Mouse (Mus musculus) liver, adult 2 months (tissue): ENCODE results near the gene Rtp4. TPM values are rescaled to one million over a fixed set of nuclear protein-coding genes. Genes with fewer than 3 reads are reported as not detected.

Experiments used
- DNase-seq: peaks from one replicate; pipeline ENCODE4 v3.0.0-alpha.2; 2011; ENCODE audit warnings: low read depth, low spot score; ENCODE audit errors: extremely low read depth
- H3K27ac ChIP-seq: fragments of 200-500 bp; replicated peaks from 2 replicates; pipeline ENCODE4 v1.5.1; 2012; ENCODE audit warnings: low read depth, mild to moderate bottlenecking, control low read depth, inconsistent platforms, low read length; ENCODE audit not compliant: insufficient read depth
- H3K27me3 ChIP-seq: fragments of 200-500 bp; 2 replicates; pipeline ENCODE4 v1.6.1; 2012; ENCODE audit warnings: mild to moderate bottlenecking, moderate library complexity, low read length, inconsistent platforms; ENCODE audit not compliant: control insufficient read depth, insufficient read depth
- H3K36me3 ChIP-seq: fragments of 200-500 bp; 2 replicates; pipeline ENCODE4 v1.6.1; 2012; ENCODE audit warnings: low read length, inconsistent platforms; ENCODE audit not compliant: control insufficient read depth, insufficient read depth
- H3K4me1 ChIP-seq: fragments of 200-500 bp; 2 replicates; pipeline ENCODE4 v1.6.1; 2011; ENCODE audit warnings: low read length; ENCODE audit not compliant: control insufficient read depth, insufficient read depth
- H3K4me3 ChIP-seq: fragments of 200-500 bp; 2 replicates; pipeline ENCODE4 v1.5.1; 2011; ENCODE audit warnings: low read depth, mild to moderate bottlenecking, control low read depth, low read length, moderate library complexity; ENCODE audit not compliant: insufficient read depth
- H3K79me2 ChIP-seq: fragments of 200-500 bp; 2 replicates; pipeline ENCODE4 v1.6.1; 2012; ENCODE audit warnings: inconsistent platforms, mild to moderate bottlenecking, low read length, moderate library complexity; ENCODE audit not compliant: control insufficient read depth, insufficient read depth
- H3K9ac ChIP-seq: fragments of 200-500 bp; 2 replicates; pipeline ENCODE4 v1.6.1; 2012; ENCODE audit warnings: low read depth, mild to moderate bottlenecking, control low read depth, inconsistent platforms, low read length
- CTCF ChIP-seq: fragments of 200-500 bp; IDR thresholded peaks from 2 replicates; pipeline ENCODE4 v1.5.1; 2011; ENCODE audit warnings: low read depth, low read length, control low read depth
- POLR2A ChIP-seq: fragments of 200-500 bp; IDR thresholded peaks from 2 replicates; pipeline ENCODE4 v1.6.1; 2011; ENCODE audit warnings: low read length, control low read depth; ENCODE audit not compliant: insufficient read depth; ENCODE audit errors: extremely low read depth
- WGBS: fragments of 180-500 bp; shearing (Covaris S2); methylation state at CpG from one replicate; pipeline ENCODE4 v1.1.7; 2018; 5-methylcytosine and 5-hydroxymethylcytosine counted together
- polyA plus RNA-seq: library from polyadenylated mRNA; depleted of rRNA; stranded (reverse); fragments of >200 nt; gene quantifications from 2 replicates; pipeline ENCODE4 v1.2.3, GENCODE M21; 2012
- total RNA-seq: library from RNA; depleted of rRNA; stranded (reverse); fragments of >200 nt; gene quantifications from 2 replicates; pipeline ENCODE4 v1.2.3, GENCODE M21; 2014

Rtp4 gene
- total and polyA plus RNA-seq, 2 experiments, result 16.9 to 25.2 TPM

DNA sequence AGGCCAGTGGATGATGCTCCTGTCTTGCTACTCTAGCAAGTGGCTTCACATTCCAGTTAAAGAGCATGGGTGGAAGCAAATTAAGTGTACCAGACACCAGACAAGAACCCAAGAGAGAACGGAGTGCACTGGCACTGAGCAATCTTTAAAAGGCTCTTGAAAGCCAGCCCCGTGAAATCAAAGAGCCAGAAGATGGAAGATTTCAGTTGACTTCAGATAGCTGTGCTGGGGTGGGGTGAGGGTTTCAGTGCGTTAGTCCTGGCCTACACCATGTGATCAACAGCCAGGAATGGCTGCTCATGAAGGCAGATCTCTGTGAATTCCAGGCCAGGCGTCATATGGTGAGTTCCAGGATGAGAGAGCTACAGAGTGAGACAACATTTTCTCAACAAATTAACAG is 16.7 kb upstream of the Rtp4 start:
- H3K4me1 ChIP-seq, result peaks cover 60% of the 10 kb centered on the region
- 87% methylated on average over 4 of the region's 4 CpGs for WGBS
- peaks cover 15% of the 10 kb centered on the region for H3K36me3 ChIP-seq
- H3K27ac ChIP-seq, result peak overlapping the region; percentile 11; the same call in 1 of the 2 replicates
- no peak overlapping the region for H3K4me3 ChIP-seq
- TF ChIP-seq POLR2A, result no peak
- TF ChIP-seq CTCF, result no peak
- H3K9ac ChIP-seq, result no peak overlapping the region
- H3K27me3 ChIP-seq, result no peaks in the 10 kb centered on the region
- H3K79me2 ChIP-seq, result peaks cover 19% of the 10 kb centered on the region; the same call in 1 of the 2 replicates
- DNase-seq, result no peak

DNA sequence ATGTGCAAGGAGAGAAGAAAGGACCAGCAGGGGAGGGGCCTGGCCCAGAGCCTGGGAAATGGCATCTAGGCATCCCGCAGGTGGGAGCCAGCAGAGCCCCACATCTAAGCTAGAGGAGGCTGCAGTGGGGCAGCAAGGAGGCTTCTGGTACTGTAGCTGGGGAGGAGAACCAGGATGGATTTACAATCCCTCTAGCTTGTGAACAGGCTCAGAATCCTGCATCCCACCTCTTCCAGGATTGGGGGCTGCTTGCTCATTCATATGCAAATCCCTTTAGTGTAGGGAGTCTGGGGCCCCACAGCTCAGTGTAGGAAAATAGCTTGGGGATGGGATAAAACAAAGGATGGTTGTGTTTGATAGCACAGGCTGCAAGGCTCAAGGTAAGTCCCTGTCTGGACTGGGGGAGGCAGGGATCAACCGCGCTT is 15.8 kb upstream of the Rtp4 start:
- Histone ChIP-seq H3K79me2 (peaks cover 19% of the 10 kb centered on the region; the same call in 1 of the 2 replicates), H3K27me3 (no peaks in the 10 kb centered on the region), H3K4me1 (peaks cover 51% of the 10 kb centered on the region), H3K9ac (no peak overlapping the region), H3K36me3 (peaks cover 24% of the 10 kb centered on the region), H3K4me3 (no peak overlapping the region), H3K27ac (peak overlapping the region; percentile 23; the same call in 1 of the 2 replicates)
- TF ChIP-seq POLR2A (no peak), CTCF (no peak)
- 93% methylated on average over 3 of the region's 3 CpGs for WGBS
- DNase-seq, result no peak

DNA sequence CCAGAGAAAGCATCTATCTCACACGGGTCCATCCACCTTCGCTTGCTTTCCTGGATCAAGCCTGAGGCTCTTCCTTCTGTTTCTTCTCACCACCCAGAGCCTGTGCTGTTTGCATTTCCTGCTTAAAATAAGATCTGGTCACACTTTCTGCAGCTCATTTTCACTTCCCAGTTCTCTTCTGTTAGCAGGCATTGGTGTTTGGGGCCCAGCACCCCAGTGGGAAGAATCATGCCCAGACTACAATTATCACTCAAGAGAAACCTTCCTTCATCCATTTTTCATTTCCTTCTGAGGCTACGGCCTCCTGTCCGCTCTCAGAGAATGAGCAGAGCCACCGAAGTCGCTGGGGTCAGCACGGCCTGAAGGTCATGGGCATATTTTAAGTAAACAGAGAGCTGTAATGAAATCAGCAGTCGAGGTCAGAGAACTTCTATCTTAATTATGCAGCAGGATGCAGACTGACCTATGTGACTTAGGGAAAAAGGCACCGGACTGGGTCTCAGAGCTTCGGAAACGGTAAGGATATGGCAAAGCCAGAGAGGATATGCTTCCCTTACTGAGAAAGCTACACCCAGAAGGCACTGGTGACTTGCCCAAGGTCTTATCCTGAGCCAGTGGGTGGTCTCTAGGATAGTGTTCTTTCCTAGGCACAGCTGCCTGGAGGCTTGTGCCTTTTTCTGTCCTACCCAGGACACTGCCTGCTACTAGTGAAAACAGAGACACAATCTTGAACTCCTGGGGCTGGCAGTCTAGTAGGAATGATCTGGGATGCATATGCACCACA is 14.0 kb upstream of the Rtp4 start:
- TF ChIP-seq POLR2A (no peak), CTCF (no peak)
- 16% methylated on average over 11 of the region's 11 CpGs for WGBS
- 0 out of 2 replicates have a peak overlapping the region, but pooled peaks have one; percentile 5 for H3K9ac ChIP-seq
- H3K27me3 ChIP-seq, result no peaks in the 10 kb centered on the region
- H3K4me3 ChIP-seq, result no peak overlapping the region
- DNase-seq, result peak; percentile 71
- peaks cover 45% of the 10 kb centered on the region for H3K4me1 ChIP-seq
- H3K79me2 ChIP-seq, result peaks cover 24% of the 10 kb centered on the region; the same call in 1 of the 2 replicates
- peaks cover 34% of the 10 kb centered on the region for H3K36me3 ChIP-seq
- peak overlapping the region; percentile 77 for H3K27ac ChIP-seq

DNA sequence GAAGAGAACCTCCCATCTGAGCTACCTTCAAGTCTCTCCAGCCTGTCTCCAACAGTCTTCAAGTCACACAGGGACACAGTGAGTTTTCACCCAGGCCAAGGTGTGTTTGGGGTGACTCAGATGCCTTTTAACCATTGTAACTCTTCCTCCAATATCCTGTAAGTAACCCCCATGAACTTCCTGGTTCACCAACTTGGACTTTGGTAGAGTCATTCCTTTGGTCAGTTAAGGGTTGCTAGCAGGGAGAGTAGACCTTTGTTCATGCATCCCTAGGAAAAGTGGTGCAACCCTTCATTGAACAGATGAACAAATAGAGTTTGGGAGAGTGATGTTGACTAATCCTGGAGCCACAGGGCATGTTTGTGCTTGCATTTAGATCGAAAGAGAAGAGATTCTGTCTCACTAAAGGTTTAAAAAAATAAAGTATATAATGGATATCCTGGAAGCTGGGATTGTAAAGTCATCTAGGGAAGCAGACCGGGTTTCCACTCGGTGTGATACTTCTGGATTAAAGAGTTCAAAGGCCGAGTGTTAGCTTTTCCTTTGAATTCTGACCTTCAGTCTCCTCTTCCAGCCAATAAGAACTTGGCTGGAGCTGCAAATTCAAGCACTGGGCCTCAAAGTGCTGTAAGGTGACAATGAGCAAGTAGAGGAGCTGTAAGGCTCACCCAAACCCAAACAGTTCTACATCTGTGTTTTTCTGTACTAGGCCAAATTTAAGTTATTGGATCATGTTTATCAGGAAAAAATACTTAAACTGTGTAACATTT is 8.7 kb upstream of the Rtp4 start:
- whole genome bisulfite sequencing, result 15% methylated on average over 4 of the region's 4 CpGs
- Histone ChIP-seq H3K4me3 (no peak overlapping the region), H3K9ac (no peak overlapping the region), H3K4me1 (peaks cover 50% of the 10 kb centered on the region), H3K36me3 (peaks cover 38% of the 10 kb centered on the region), H3K27ac (peak overlapping the region; percentile 95), H3K79me2 (peaks cover 30% of the 10 kb centered on the region; the same call in 1 of the 2 replicates), H3K27me3 (no peaks in the 10 kb centered on the region)
- no peak for TF ChIP-seq CTCF
- no peak for TF ChIP-seq POLR2A
- DNase-seq, result peak; percentile 99

DNA sequence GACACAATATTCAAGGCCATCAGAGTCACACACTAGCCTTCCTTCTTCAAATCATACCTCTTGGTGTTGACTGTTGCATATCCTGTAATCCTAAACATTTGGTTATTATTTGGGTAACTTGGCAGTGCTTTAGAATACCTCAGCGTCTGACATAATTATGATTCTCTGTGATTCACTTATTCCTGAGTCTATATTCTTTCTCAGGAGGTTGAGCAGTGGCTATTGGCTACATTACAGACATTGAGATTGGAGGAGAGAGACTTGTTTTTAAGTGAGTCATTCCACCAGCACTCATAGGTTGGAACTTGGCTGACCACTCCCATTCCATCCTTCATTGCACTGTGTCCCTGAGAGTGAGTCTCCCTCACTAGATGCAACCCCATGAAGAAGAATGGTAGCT is 6.7 kb upstream of the Rtp4 start:
- Histone ChIP-seq H3K9ac (no peak overlapping the region), H3K4me3 (no peak overlapping the region), H3K79me2 (peaks cover 21% of the 10 kb centered on the region; the same call in 1 of the 2 replicates), H3K4me1 (peaks cover 52% of the 10 kb centered on the region), H3K27me3 (no peaks in the 10 kb centered on the region), H3K27ac (peak overlapping the region; percentile 24; the same call in 1 of the 2 replicates), H3K36me3 (peaks cover 40% of the 10 kb centered on the region)
- WGBS, result 95% methylated on average over 1 of the region's 1 CpGs
- no peak for DNase-seq
- TF ChIP-seq POLR2A (no peak), CTCF (no peak)
